Mouse (Mus musculus) embryonic fibroblast, embryonic 13.5 days (primary cell): ENCODE measurements at regions not wholly inside any gene's neighbourhood (a gene's known extent, or its start where the extent isn't known, plus 50 kb on each side); places are given as distances from the start of the nearest gene placed in this dataset.

Experiments used
- CTCF ChIP-seq: IDR thresholded peaks from 2 replicates; pipeline ENCODE4 v1.5.1; 2011; ENCODE audit warnings: mild to moderate bottlenecking, control low read depth, low read length, moderate library complexity, borderline replicate concordance; ENCODE audit not compliant: insufficient read depth
- POLR2A ChIP-seq: IDR thresholded peaks from 2 replicates; pipeline ENCODE4 v1.6.1; 2011; ENCODE audit warnings: low read depth, mild to moderate bottlenecking, control low read depth, low read length, moderate library complexity

DNA sequence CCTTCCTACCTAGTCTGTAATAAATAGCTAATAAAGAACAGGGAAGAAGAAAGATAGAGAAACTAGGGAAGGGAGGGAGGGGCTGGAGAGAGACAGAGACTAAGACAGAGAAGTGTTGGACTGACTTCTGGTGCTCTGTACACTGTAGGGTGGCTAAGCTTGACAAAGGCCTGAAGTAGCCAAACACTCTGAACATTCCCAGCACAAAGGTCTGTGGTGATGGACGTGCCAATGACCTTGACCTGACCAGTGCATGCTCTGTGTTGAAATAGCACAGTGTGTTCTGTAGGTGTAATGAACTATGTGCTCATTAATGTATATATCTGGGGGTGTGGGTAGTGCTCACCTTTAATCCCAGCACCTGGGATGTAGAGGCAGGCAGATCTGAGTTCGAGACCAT, 81.3 kb upstream of the Dlk1 start:
- TF ChIP-seq POLR2A: no peak
- no peak for TF ChIP-seq CTCF
